Mouse (Mus musculus): ENCODE data around the gene Mrpl45. TPM values are rescaled to one million over a fixed set of nuclear protein-coding genes. Genes with fewer than 3 reads are reported as not detected.
A peak's percentile ranks its signal among the peaks of the same experiment; 100 is the strongest.
"Not testable (repeated sequence)": the region's sequence is repeated elsewhere in the genome, so short reads cannot be mapped to it uniquely, and the experiment has no call there.

Mrpl45 gene
- polyA plus RNA-seq, 1 experiment = 103 TPM

GRCm38 (mm10) chr11:97357663-97358062 lies 42.1 kb downstream of the Mrpl45 start:
- H3K36me3 ChIP-seq (ENCODE audit: control insufficient read depth, insufficient read depth, low read length, poor library complexity, severe bottlenecking); H3K9me3 ChIP-seq (replicated peaks; ENCODE audit: control insufficient read depth, insufficient read depth, low read length, poor library complexity, severe bottlenecking); H3K4me3 ChIP-seq (ENCODE audit: low read depth, low read length); H3K4me1 ChIP-seq (ENCODE audit: control insufficient read depth, insufficient read depth, low read length); H3K27ac ChIP-seq (ENCODE audit: insufficient read depth, low read length); H3K9ac ChIP-seq (ENCODE audit: low read depth, poor library complexity, severe bottlenecking); H3K27me3 ChIP-seq (ENCODE audit: control insufficient read depth, insufficient read depth, low read length, poor library complexity, severe bottlenecking): not testable (repeated sequence)
- peak; percentile 75 for TF ChIP-seq CTCF (IDR thresholded peaks at IDR 0.05; ENCODE audit: low read depth, low read length)

DNA sequence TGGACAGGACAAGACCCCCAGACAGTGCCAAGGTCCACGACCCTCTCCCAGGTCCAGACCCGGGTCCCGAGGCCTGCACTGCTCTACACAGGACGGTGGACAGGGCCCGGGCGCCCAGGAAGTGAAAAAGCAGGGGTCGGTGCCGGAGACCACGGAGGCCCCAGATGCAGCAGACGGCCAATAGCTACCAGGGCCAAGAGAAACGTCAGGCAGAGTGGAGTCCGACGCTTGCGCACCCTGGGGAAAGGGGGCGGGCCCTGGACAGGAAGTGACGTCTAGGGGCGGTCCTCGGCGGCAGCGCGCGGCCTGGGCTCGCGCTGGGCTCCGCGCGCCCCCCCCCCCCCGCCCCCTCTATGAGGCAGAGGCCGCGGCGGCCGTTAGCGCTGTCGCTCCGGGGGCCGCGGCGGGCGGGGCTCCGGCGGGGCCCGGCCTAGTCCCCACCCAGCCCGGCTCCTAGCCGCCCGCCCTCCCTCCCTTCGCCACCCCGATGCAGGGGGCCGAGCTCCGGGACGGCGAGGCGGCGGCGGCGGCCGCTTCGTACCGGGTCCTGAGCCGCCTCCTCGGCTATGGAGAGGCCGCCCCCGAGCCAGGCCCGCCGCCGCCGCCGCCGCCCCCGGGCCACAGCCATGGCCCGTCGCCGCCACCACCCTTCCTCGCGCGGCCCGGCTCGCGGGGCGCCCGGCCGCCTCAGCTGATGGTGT lies 46.6 kb downstream of the Mrpl45 start, which contains the start of gene Socs7:
Socs7 (plus strand) TSS at position 604 of the 701 bp plus-strand sequence.
- H3K4me3 ChIP-seq (ENCODE audit: low read depth, low read length) = peak within 1 kb of the TSS; percentile 79
- no peaks in the 10 kb centered on the region for H3K27me3 ChIP-seq (ENCODE audit: control insufficient read depth, insufficient read depth, low read length, poor library complexity, severe bottlenecking)
- no peak for TF ChIP-seq EP300 (IDR thresholded peaks at IDR 0.05; ENCODE audit: insufficient read depth, low read depth, low read length)
- TF ChIP-seq POLR2A (IDR thresholded peaks at IDR 0.05; ENCODE audit: insufficient read depth, low read length) = no peak
- no peak for TF ChIP-seq CTCF (IDR thresholded peaks at IDR 0.05; ENCODE audit: low read depth, low read length)

DNA sequence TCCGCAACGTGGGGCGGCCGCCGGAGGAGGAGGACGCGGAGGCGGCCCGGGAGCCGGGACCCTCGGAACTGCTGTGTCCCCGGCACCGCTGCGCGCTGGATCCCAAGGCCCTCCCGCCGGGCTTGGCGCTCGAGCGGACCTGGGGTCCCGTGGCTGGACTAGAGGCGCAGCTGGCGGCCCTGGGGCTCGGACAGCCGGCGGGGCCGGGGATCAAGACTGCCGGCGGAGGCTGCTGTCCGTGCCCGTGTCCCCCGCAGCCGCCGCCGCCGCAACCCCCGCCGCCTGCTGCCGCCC lies 47.1 kb downstream of the Mrpl45 start:
- no peaks in the 10 kb centered on the region for H3K36me3 ChIP-seq (ENCODE audit: control insufficient read depth, insufficient read depth, low read length, poor library complexity, severe bottlenecking)
- H3K4me3 ChIP-seq (ENCODE audit: low read depth, low read length) = peak overlapping the region; percentile 79
- no peaks in the 10 kb centered on the region for H3K4me1 ChIP-seq (ENCODE audit: control insufficient read depth, insufficient read depth, low read length)
- H3K9ac ChIP-seq (ENCODE audit: low read depth, poor library complexity, severe bottlenecking) = peak overlapping the region; percentile 99
- H3K27me3 ChIP-seq (ENCODE audit: control insufficient read depth, insufficient read depth, low read length, poor library complexity, severe bottlenecking) = no peaks in the 10 kb centered on the region
- H3K27ac ChIP-seq (ENCODE audit: insufficient read depth, low read length) = no peak overlapping the region
- TF ChIP-seq EP300 (IDR thresholded peaks at IDR 0.05; ENCODE audit: insufficient read depth, low read depth, low read length) = no peak
- H3K9me3 ChIP-seq (replicated peaks; ENCODE audit: control insufficient read depth, insufficient read depth, low read length, poor library complexity, severe bottlenecking) = no peaks in the 10 kb centered on the region

More for the DNA sequence above, 46.6 kb downstream of the Mrpl45 start, which contains the start of gene Socs7:
- Histone ChIP-seq H3K9ac (ENCODE audit: low read depth, poor library complexity, severe bottlenecking) (peak within 1 kb of the TSS; percentile 99), H3K4me1 (ENCODE audit: control insufficient read depth, insufficient read depth, low read length) (no peaks in the 10 kb centered on the region), H3K9me3 (replicated peaks; ENCODE audit: control insufficient read depth, insufficient read depth, low read length, poor library complexity, severe bottlenecking) (no peaks in the 10 kb centered on the region), H3K27ac (ENCODE audit: insufficient read depth, low read length) (no peak within 1 kb of the TSS), H3K36me3 (ENCODE audit: control insufficient read depth, insufficient read depth, low read length, poor library complexity, severe bottlenecking) (no peaks in the 10 kb centered on the region)

DNA sequence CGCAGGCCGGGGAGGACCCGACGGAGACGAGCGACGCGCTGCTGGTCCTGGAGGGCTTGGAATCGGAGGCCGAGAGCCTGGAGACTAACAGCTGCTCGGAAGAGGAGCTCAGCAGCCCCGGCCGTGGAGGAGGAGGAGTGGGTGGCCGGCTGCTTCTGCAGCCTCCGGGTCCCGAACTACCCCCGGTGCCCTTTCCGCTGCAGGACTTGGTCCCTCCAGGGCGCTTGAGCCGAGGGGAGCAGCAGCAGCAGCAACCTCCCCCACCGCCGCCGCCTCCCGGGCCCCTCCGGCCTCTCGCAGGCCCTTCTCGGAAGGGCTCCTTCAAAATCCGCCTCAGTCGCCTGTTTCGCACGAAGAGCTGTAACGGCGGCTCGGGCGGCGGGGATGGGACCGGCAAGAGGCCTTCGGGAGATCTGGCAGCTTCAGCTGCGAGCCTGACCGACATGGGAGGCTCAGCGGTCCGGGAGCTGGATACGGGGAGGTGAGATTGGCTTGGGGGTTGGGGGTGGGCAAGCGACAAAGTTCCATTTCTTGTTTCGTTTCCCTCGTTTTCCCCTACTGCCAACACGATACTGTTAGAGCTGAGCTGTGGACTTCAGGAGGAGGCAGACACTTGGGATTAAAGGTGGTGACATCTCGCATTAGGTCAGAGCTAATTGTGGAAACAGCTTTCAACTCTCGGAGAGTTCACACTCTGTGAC lies 47.6 kb downstream of the Mrpl45 start:
- Histone ChIP-seq H3K9ac (ENCODE audit: low read depth, poor library complexity, severe bottlenecking) (peak overlapping the region; percentile 99), H3K4me1 (ENCODE audit: control insufficient read depth, insufficient read depth, low read length) (no peaks in the 10 kb centered on the region), H3K4me3 (ENCODE audit: low read depth, low read length) (peak overlapping the region; percentile 79), H3K27me3 (ENCODE audit: control insufficient read depth, insufficient read depth, low read length, poor library complexity, severe bottlenecking) (no peaks in the 10 kb centered on the region), H3K9me3 (replicated peaks; ENCODE audit: control insufficient read depth, insufficient read depth, low read length, poor library complexity, severe bottlenecking) (no peaks in the 10 kb centered on the region), H3K36me3 (ENCODE audit: control insufficient read depth, insufficient read depth, low read length, poor library complexity, severe bottlenecking) (no peaks in the 10 kb centered on the region), H3K27ac (ENCODE audit: insufficient read depth, low read length) (no peak overlapping the region)
- TF ChIP-seq POLR2A (IDR thresholded peaks at IDR 0.05; ENCODE audit: insufficient read depth, low read length) (no peak), CTCF (IDR thresholded peaks at IDR 0.05; ENCODE audit: low read depth, low read length) (no peak), EP300 (IDR thresholded peaks at IDR 0.05; ENCODE audit: insufficient read depth, low read depth, low read length) (no peak)

- Histone ChIP-seq H3K9me3 (replicated peaks; ENCODE audit: control insufficient read depth, insufficient read depth, low read length, poor library complexity, severe bottlenecking) (no peaks in the 10 kb centered on the region), H3K27ac (ENCODE audit: insufficient read depth, low read length) (no peak overlapping the region), H3K9ac (ENCODE audit: low read depth, poor library complexity, severe bottlenecking) (peak overlapping the region; percentile 99)
These were observed 48.1 kb downstream of the Mrpl45 start for GRCm38 (mm10) chr11:97363644-97363995.

DNA sequence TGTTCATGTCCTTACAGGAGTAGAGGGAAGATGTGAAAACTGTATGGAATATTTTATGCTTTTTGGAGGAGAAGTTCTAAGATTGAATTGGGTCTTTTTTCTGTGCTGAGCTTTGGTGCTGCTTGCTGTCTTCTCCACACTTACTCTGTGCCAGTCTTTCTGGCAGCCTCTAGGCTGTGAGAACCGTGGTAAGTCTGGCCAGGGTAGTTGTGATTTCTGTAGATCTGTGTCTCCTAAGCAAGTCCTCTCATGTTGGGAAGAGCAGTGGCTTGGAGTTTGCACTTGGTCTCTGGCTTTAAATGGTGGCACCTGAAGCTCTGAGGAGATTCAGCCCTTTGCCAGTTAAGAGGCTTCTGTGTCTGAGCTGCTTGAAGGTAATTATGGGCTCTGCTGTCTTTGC lies 50.0 kb downstream of the Mrpl45 start:
- Histone ChIP-seq H3K4me1 (ENCODE audit: control insufficient read depth, insufficient read depth, low read length) (no peaks in the 10 kb centered on the region), H3K27ac (ENCODE audit: insufficient read depth, low read length) (no peak overlapping the region), H3K4me3 (ENCODE audit: low read depth, low read length) (no peak overlapping the region), H3K9ac (ENCODE audit: low read depth, poor library complexity, severe bottlenecking) (no peak overlapping the region), H3K27me3 (ENCODE audit: control insufficient read depth, insufficient read depth, low read length, poor library complexity, severe bottlenecking) (no peaks in the 10 kb centered on the region), H3K36me3 (ENCODE audit: control insufficient read depth, insufficient read depth, low read length, poor library complexity, severe bottlenecking) (no peaks in the 10 kb centered on the region), H3K9me3 (replicated peaks; ENCODE audit: control insufficient read depth, insufficient read depth, low read length, poor library complexity, severe bottlenecking) (no peaks in the 10 kb centered on the region)
- no peak for TF ChIP-seq POLR2A (IDR thresholded peaks at IDR 0.05; ENCODE audit: insufficient read depth, low read length)
- no peak for TF ChIP-seq EP300 (IDR thresholded peaks at IDR 0.05; ENCODE audit: insufficient read depth, low read depth, low read length)
- TF ChIP-seq CTCF (IDR thresholded peaks at IDR 0.05; ENCODE audit: low read depth, low read length) = no peak

More at GRCm38 (mm10) chr11:97363644-97363995, 48.1 kb downstream of the Mrpl45 start:
- Histone ChIP-seq H3K4me1 (ENCODE audit: control insufficient read depth, insufficient read depth, low read length) (no peaks in the 10 kb centered on the region), H3K27me3 (ENCODE audit: control insufficient read depth, insufficient read depth, low read length, poor library complexity, severe bottlenecking) (no peaks in the 10 kb centered on the region), H3K36me3 (ENCODE audit: control insufficient read depth, insufficient read depth, low read length, poor library complexity, severe bottlenecking) (no peaks in the 10 kb centered on the region), H3K4me3 (ENCODE audit: low read depth, low read length) (peak overlapping the region; percentile 79)
- TF ChIP-seq CTCF (IDR thresholded peaks at IDR 0.05; ENCODE audit: low read depth, low read length) = no peak
- TF ChIP-seq POLR2A (IDR thresholded peaks at IDR 0.05; ENCODE audit: insufficient read depth, low read length) = no peak
- TF ChIP-seq EP300 (IDR thresholded peaks at IDR 0.05; ENCODE audit: insufficient read depth, low read depth, low read length) = no peak
